Mouse (Mus musculus) spleen, adult 18-20 months (tissue): ENCODE results near the gene Dock10.

Experiments
- DNase-seq, 2 experiments: peaks; one replicate each; pipeline ENCODE4 v3.0.0; 2022; ENCODE audit warnings: mixed read lengths in 2 of 2

The Dock10 gene

DNA sequence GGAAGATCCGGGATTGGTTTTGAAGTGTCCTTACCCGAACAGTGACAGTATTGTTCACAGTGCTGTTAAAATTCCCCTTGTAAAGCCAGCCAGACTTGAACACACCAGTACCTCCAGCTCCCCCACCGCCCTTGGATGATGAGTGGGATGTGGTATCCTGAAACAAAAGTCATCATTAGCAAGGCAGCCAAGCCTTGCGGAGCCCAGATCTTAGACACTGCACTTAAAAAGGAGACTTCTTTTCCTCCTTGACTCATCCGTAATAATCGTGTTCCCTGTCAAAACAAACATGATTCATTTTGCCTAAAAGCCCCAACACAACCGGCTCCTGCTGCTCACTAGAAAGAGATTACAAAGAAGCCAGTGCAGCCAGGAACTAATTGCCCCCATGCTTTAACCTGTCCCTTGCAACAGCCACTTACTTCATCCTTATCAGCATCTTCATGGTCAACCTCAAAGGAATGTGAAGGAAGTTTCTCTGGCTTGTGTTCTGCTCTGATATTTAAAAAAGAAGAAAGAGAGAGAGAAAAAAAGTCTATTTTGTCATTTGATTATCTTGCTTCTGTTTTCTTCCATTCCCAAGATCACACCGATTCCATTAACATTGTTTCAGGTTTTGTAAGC is 152.1 kb downstream of the Dock10 start:
- DNase-seq, result no peak

DNA sequence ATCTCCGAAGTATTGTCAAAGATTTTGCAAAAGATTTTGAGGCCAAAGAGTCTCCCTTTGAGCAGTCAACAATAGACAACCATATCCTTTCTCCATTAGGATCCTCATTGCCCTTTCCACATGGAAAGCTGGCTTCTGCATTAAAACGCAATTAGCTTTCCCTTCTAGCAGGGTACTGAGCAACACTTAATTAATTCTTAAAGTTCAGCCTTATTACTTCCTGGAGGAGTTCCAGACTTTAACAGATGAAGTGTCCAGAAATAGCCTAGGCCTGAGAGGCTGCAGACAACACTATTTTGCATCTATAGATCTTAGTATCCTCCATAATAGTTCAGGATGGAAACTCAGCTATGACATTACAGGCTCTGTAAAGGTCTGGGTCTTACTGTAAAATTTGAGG is 154.0 kb downstream of the Dock10 start:
- DNase-seq, result no peak

DNA sequence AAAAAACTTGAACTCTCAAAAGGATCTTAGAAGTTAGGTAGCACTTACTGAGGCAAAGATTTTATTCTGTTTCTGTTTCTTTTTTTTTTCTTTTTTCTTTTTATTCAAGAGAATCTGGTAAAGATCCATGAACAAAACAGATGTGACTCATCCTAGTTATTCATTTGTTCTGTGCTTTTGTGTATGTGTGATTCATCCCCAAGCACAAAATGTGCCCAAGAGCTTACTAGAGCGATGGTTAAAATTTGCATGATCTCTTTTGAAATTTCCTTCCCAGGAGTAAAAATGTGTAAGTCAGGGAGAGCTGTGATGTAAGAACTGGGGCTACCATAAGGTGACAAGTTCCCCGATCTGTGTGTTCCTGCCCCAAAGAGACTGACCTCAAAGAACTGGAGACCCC is 155.2 kb downstream of the Dock10 start:
- DNase-seq, result no peak

DNA sequence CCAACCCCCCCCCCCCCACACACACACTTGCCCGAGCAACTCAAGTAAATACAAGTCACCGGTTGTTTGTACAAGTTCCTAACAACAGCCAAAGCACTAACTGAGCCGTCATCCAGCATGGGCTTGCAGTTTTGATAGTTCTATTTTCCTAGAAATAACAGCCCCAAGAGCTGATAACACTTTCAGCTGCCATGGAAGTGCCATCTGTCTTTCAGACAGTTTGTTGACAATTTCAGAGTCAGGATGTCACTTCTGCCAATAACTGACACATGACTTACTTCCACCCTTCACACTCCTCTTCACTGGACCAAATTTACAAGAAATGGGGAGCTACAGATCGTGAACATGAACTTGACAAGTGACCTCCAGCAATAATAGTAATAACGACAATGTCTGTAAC is 175.0 kb downstream of the Dock10 start:
- DNase-seq, result no peak

DNA sequence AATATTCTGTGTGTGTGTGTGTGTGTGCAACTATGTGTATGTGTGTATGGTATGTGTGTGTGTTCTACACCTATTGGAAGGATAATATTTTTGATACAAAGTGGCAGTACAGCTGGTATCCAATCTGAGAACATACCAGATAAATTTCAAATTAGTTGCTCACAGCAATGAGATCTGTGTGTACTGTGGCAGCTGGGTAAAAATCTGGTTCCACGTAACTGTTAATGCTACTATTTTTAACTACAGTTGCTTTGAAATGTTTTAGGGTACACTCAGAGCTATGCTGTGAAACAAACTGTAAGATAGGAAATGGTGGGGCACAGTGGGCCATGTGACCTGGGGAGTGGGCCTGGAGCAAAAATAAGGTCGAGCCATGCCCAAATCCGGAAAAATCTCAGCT is 176.1 kb downstream of the Dock10 start:
- no peak for DNase-seq

DNA sequence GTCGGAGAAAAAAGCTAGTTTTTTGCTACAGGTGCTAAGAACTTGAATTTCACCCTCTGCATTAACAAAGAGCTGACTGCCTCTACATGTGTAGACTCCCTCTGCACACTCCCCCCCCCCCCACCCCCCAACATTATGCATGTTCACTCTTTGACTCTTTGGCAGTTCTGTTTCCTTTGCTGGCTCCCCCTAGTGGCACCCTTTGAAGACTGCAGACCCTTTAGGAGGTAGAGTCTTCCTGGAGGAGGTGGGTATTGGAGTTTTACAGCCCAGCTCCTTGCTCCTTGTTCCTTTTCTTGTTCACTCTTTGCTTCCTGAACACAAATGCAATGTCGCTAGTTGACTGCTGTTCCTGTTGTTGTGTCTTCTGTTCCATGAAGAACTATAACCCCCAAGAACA is 181.4 kb downstream of the Dock10 start:
- DNase-seq, result peak in 1 of 2 experiments; percentile 56

DNA sequence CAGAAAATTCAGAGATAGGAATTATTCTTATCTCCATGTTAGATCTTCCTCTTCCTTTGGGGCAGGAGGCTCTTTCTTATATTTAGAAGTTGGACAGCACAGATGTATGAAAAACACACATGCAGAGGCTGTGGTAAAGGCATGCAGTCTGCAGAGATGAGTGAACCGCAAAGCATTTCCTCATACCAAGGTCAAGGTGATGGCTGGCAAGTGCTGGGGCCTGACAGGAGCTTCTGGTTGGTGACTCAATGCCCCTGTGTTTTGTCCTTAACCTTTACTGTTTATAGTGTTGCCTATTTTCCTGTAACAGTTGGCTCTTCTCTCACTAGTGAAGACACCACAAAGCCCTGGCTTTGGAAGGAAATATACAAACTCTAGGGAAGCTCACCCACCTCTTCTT is 201.9 kb downstream of the Dock10 start:
- DNase-seq, result no peak

DNA sequence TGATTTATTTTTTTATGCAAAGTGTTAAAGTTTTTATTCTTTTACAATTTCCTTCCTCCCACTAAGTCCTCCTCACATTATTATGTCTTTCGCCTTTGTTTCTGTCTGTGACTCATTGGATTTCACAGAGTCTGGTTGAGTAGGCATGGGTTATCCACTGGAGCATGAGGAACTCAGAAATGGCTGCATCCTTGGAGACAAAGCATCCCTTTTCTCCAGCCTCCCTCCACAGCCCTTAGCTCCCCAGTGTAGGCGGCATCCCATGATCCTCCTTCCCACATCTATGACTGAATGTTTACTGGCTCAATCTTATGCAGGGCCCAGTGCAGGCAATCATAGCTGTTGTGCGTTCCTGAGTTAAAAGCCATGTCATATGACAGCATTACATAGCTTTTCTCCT is 216.8 kb downstream of the Dock10 start:
- no peak for DNase-seq

DNA sequence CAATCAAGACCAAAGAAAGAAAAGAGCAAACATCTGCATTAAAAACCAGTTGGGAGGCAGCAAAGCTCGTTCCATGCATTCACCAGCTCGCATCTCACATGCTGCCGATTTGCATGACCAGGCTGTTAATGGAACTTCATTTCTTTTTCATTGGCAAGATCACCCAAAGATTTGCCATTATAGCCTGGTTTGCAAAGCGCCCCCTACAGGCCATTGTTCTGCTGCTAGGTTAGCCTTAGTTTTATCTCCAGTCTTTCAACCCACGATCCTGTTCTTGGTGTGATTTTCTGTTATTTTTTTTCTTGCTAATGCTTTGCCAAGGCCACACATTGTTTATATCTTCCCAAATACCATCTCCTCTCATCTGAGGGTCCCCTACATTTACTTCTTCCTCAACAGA is 236.1 kb downstream of the Dock10 start:
- DNase-seq, result peak in 1 of 2 experiments; percentile 42

DNA sequence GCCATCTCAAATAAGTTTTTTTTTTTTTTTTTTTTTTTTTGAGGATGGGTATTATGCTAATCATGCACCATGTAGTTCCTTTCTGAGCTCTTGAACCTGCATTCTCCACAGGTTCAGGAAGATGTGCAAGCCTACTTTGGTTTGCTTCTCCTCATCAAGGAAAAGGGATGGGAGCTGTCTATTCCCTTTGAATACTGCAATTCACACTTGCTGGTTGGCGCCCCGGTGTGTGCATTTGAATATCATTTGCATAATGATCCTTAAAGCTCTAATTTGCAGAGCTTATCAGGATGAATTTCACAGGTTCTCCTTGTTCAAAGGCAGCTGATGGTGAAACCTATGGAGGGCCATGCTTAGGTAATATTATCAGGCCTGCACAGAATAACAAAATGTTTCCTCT is 237.9 kb downstream of the Dock10 start:
- no peak for DNase-seq

DNA sequence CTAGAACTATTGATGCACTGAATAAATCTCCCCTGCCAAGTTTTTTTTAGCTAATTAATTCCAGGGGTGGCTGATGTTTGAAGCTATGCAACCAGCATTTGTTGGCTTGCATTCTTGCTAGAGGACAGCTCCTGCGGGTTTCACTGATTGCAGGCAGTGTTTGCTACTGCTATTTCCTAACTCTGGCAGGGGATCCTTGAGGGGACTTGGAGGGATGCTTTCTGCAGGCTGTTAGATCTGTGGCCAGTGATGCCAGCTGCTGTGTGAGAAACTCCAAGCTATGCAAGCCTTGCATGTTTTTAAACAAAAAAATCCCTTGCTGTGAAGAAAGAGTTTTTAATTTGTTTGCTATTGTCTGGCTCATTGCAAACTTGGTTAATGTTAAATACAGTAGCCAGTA is 238.4 kb downstream of the Dock10 start:
- no peak for DNase-seq

DNA sequence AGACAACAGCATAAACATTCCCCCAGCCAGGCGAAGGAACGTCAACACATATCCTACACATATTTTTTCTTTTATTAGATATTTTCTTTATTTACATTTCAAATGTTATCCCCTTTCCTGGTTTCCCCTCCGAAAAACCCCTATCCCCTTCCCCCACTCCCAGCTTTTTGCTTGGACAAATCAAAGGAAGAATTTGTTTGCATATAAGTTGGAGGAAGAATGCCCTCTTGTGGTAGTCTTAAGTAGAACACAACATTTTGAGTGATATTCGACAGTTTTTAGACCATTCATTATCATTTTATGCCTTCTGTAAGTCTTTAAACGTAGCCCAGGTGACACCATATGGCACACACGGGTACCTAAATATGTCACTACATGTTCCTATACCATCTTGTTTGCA is 242.5 kb downstream of the Dock10 start:
- no peak for DNase-seq

DNA sequence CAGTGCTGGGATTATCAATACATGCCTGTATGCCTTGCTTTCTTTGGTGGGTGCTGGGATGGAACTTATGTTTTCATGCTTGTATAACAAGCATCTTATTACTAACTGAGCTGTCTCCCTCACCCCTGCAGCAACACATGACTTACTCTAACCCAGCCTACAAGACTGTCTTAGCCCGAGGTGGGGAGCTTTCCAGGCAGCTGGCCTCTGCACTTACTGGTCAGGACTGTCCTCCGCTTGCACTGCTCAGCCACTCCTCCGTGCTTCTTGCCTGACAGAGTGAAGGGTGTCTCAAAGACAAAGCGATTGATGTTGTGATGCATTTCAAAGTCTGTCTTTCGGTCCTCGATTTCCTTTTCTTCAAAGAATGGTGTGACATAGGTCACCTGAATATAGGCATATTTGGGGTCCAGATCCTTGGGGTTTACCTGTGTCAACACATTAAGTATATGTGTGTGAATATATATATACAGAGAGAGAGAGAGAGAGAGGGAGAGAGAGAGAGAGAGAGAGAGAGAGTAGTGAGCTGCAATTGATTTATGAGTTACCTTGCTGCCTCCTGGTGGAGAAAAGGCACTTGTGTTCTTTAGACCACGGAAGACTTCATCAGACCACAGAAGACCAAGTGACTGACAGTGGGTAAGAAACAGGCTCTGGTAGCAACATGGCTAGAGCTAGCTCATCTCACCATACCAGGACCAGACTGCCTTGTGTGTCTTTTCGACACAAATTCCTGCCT is 245.9 kb downstream of the Dock10 start:
- no peak for DNase-seq

DNA sequence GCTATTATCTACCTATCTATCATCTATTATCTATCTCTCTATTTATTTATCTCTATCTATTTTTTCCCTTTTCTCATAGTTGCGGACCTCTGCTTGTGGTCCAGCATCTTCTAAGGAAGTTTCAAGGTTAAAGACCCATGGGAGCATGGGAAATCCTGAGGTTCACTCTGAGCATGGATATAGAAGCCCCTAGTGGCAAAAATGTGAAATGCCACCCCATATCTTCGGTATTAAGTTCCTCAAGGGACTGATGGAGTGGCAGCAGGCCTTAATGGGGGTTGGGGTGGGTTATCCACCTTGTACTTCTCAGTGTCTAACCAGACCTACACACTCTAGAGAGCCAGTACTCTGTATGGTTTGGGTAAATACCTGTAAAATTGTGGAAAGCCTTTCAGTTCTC is 253.6 kb downstream of the Dock10 start:
- no peak for DNase-seq

DNA sequence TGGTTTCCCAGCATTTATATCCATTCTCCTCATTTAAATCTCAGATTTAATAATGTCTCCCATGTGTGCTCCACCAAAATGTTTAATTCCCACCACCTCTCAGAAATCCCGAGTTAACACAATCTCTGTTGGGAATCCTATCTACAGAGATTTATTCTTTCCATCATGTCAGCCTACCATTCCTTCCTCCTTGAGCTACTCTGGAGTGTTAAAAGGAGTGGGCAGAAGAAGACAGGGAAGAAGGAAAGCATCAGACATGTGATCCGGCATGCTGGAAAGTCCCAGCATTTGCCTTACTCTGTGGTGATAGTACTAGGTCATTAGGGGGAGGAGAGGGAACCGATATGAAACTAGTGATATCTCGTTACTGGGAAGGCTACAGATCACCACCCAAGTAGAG is 254.2 kb downstream of the Dock10 start:
- DNase-seq, result no peak

DNA sequence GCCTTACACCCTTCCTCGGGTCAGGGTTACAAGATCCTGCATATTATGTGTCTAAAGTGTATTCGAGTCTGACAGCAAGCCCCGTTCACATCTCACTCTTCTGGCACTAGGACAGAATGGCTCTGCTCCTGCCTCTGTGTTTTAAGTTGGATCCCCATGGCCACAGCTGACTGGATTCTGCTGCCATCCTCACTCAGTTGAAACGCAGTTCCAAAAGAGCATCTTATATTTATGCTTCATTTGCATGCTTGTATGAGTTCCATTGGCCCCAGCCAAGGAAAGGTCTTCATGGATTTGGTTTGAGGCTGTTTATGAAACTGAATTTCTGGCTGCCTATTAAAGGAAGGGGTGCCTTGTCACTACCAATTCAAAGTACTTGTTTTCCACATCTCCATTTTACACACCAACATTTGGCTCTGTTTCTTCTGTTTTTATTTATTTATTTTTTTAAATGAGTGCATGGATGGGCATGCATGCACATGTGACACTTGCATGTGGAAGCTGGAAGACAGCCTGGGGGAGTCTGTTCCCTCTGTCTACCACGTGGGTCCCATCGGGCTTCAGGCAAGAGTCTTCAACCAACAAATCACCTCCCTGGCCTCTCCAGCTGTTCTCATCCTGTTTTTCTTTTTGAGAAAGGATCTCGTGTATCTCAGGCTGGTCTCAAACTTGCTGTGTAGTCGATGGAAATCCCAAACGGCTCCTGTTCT is 255.7 kb downstream of the Dock10 start:
- DNase-seq, result no peak

DNA sequence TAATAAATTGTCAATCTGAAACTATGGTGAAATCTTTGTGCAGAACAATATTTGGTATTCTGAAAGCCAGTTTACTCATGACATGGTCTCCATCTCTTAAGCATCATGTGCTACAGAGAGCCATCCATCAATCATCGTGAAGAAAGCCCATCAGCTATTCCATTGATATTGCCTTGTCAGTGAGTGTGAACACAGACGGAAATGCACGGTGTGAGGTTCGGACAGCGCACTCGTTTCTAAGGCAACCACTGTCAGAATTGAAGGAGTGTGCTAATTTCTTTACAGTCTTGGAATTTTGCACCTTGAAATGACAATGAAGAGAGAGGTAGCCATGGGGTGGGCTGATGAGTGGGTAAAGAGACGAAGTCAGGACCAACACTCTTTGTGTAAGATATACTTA is 259.1 kb downstream of the Dock10 start:
- DNase-seq, result no peak

DNA sequence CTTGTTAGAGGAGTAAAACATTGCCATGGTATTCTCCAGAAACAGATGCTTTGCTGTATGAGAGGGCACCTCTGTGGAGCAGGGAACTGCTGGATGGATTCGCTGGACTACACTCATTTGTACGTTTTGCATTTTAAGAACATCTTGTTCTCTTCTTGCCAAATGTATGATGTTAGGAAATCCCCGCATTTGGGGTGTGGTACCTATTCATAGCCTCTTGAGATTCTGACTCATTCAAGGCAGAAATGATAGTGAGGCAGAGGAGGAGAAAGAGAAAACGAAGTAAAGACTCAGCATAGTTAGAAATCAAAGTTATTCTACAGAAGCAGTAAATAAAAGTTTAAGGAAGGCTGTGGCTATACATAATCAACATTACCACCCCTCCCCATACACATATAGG is 262.0 kb downstream of the Dock10 start:
- no peak for DNase-seq

DNA sequence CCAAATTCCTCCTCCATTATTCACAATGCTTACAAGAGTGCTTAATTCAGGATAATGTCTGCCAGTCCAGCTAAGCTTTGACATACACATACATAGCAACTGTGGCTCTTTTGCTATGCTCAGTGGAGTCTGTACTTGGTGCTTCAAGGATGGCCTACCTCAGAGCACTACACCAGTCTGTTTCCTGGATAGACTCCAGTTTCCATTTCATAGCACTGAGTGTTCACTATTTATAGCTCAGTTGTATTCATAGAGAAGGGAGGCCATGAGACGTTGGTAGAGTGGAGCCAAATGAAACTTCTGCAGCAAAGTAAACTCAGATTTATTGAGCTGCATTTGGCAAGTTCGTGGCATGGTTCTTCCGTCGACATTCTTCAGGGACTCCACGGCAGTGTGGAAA is 274.9 kb downstream of the Dock10 start:
- DNase-seq, result no peak

DNA sequence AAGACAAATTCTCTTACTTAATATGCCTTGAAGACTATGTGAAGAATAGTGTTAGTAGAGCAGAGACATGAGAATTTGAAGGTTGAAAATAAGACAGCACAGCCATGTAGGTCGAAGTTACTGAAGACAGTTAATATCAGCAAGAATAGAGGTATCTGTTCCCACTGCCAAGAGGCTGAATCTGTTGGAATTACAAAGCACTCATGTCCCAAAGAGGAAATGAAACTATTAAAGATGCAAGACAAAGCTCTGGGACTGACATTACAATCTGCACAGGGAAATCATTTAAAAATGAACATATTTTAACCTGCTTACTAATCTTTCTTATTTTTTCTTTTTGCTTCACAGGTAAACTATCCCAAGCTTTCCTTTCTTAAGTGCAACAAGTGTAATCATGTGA is 283.4 kb downstream of the Dock10 start:
- no peak for DNase-seq

DNA sequence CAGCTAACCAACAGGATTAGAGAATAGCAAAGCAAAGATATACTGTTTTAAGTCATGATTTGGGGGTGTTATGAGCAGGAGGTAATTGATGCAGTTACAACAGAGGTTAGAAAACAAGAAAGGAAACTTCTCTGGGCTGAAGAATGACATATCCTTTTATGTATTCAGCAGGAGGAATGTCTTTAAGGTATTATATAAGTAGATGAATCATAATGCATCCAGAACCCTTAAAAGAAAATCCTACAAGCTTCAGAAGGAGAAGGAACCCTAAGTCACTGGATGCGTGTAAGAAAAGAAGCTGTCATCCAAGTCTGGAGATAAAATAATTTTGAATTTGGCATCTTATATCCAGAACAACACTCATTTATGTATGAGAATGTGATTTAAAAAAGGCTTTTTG is 285.9 kb downstream of the Dock10 start:
- DNase-seq, result no peak

DNA sequence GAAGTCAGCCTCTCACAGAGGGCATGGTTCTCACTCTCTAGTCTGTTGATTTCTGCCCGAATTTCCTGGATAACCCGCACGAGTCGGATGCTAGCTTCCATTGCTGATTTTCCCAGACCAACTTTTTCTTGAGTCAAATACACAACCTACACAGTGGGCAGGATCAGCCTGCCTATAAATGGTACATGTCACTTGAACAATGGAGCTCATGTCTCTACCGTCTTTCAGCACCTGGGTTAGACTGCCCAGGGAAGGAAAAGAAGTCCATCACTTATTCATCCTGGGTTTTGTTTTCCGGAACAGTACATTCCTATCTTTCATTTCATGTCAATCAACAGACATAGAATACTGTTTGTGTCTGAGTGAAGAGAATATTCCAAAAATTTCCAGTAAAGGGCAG is 297.0 kb downstream of the Dock10 start, which contains the start of gene Gm45261:
Gene Gm45261, minus strand, starts transcription at position 101 of the 400 bp plus-strand sequence.
- no peak for DNase-seq

DNA sequence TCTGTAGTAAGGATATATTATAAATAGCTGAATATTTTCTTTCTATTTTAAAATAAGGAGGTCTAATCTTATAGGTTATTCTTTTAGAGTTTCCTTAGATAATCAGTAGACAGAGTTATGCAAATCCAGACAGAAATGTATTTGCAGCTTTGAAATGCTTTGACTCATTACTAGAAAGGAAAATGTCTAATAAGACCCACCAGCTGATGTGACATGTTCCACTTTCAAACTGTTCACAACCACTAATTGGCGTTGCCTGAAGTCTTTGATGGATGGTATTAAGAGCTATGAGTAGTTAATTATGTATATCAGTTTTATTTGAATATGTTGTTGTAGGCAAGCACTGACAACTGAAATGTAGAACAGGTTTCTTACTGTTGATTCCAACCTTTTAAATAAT is 298.4 kb downstream of the Dock10 start:
- no peak for DNase-seq

DNA sequence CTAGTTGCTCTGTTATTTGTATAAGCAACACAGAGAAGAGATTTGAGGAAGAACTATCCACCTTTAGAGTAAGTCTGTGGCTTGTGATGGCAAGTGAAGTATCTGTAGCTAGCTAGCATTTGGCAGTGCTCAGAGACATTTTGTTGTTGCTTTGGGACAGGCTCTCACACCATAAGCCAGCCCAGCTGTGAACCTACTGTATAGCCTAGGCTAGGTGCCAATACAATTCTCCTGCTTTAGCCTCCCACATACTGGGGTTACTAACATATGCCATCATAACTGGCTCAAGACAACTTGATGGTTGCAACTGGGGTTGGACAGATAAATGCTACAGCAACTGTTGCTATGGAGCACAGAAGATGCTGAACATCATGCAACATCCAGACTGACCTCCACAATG is 298.9 kb downstream of the Dock10 start:
- DNase-seq, result no peak
